Mouse (Mus musculus) heart, adult 2 months (tissue): ENCODE results near the gene Pclaf. TPM values are rescaled to one million over a fixed set of nuclear protein-coding genes. Genes with fewer than 3 reads are reported as not detected.

Experiments used
- DNase-seq, 2 experiments: peaks; one replicate each; pipeline ENCODE4 v3.0.0; 2021
- H3K27ac ChIP-seq: fragments of 200-600 bp; 2 replicates; pipeline ENCODE4 v1.8.1; 2022
- H3K27me3 ChIP-seq: fragments of 200-500 bp; 2 replicates; pipeline ENCODE4 v1.6.1; 2012; ENCODE audit warnings: mild to moderate bottlenecking, low read length, inconsistent platforms, mixed read lengths; ENCODE audit not compliant: control insufficient read depth, insufficient read depth
- H3K36me3 ChIP-seq: fragments of 200-500 bp; 2 replicates; pipeline ENCODE4 v1.6.1; 2012; ENCODE audit warnings: low read length, inconsistent platforms; ENCODE audit not compliant: control insufficient read depth, insufficient read depth
- H3K4me1 ChIP-seq: fragments of 200-500 bp; 2 replicates; pipeline ENCODE4 v1.6.1; 2011; ENCODE audit warnings: low read length; ENCODE audit not compliant: control insufficient read depth, insufficient read depth
- H3K4me3 ChIP-seq: fragments of 200-600 bp; 2 replicates; pipeline ENCODE4 v1.8.1; 2022
- H3K79me2 ChIP-seq: fragments of 200-500 bp; replicated peaks from 2 replicates; pipeline ENCODE4 v1.6.1; 2012; ENCODE audit warnings: mild to moderate bottlenecking, inconsistent platforms, low read length, moderate library complexity, mixed read lengths; ENCODE audit not compliant: control insufficient read depth, insufficient read depth
- H3K9ac ChIP-seq: fragments of 200-500 bp; 2 replicates; pipeline ENCODE4 v1.6.1; 2012; ENCODE audit warnings: low read depth, mild to moderate bottlenecking, control low read depth, inconsistent platforms, low read length, mixed read lengths
- CTCF ChIP-seq: fragments of 200-600 bp; IDR thresholded peaks from 2 replicates; pipeline ENCODE4 v1.8.1; 2022; ENCODE audit warnings: antibody characterized with exemption, mild to moderate bottlenecking, moderate library complexity
- EP300 ChIP-seq: fragments of 200-500 bp; IDR thresholded peaks from 2 replicates; pipeline ENCODE4 v1.6.1; 2011; ENCODE audit warnings: low read depth, low read length, control low read depth; ENCODE audit not compliant: insufficient read depth
- POLR2A ChIP-seq: fragments of 200-500 bp; IDR thresholded peaks from 2 replicates; pipeline ENCODE4 v1.6.1; 2011; ENCODE audit warnings: mild to moderate bottlenecking, low read depth, low read length, control low read depth; ENCODE audit not compliant: insufficient read depth
- WGBS: fragments of 180-500 bp; shearing (Covaris S2); methylation state at CpG from one replicate; pipeline ENCODE4 v1.1.7; 2018; 5-methylcytosine and 5-hydroxymethylcytosine counted together
- intact Hi-C: fragments of 180-260 bp; cut with DNase I; formaldehyde crosslinking; loops from one replicate; pipeline ENCODE4 v1.15.1; 2025
- polyA plus RNA-seq: library from polyadenylated mRNA; depleted of rRNA; stranded (reverse); fragments of >200 nt; gene quantifications from 2 replicates; pipeline ENCODE4 v1.2.3, GENCODE M21; 2012; rRNA removed
- total RNA-seq, 2 experiments: library from RNA; stranded (reverse); gene quantifications; 2 replicates each; pipeline ENCODE4 v1.2.3; 2021

Gene Pclaf
- total and polyA plus RNA-seq, 3 experiments, result 0.20 to 0.32 (median 0.26) TPM

DNA sequence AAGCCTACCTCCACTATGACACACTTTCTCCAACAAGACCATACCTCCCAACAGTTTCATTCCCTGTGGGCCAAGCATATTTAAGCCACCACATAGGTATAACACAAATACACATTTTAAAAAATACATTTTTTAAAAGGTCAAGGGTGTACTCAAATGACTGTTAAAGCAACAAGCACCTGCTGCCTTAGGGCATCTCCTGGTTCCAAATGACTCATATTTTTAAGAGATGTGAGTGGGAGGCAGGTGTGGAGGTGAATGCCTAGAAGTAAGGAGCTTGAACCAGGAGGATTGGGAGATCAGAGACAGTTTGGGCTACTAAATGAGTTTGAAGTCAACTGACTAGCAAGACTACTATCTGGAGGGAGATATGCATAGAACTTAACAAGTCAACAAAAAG, 39.8 kb downstream of the Pclaf start:
- H3K79me2 ChIP-seq, result peaks cover 2% of the 10 kb centered on the region; the same call in 1 of the 2 replicates
- no peak overlapping the region for H3K9ac ChIP-seq
- DNase-seq, result no peak
- H3K4me1 ChIP-seq, result no peaks in the 10 kb centered on the region
- H3K4me3 ChIP-seq, result no peak overlapping the region
- TF ChIP-seq EP300 (no peak), POLR2A (no peak), CTCF (no peak)
- no peaks in the 10 kb centered on the region; the same call in 1 of the 2 replicates for H3K36me3 ChIP-seq
- H3K27ac ChIP-seq, result no peak overlapping the region
- intact Hi-C loops, result no loop called here
- H3K27me3 ChIP-seq, result no peaks in the 10 kb centered on the region

DNA sequence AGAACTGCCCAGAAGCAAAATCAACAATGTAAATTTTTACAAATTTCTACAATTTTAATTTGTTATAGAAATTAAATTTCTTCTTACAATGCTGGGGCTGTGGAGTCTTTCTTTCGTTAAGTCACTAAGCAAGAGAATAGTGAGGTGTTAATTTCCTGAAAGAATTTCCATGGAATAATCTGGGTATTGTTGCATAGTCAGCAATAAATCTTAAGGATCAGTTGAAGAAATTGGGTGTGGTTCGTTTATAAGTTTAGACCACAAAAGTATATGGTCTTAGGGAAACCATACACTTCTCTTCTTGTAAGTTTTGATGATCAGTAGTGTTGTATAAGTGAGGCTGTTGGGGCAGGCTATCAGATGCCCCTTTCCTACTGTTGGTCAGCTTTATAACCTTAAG, 47.5 kb downstream of the Pclaf start:
- no peak for TF ChIP-seq CTCF
- no peak for TF ChIP-seq EP300
- TF ChIP-seq POLR2A, result no peak
- intact Hi-C loops, result no loop called here
- no peaks in the 10 kb centered on the region for H3K36me3 ChIP-seq
- WGBS, result 88% methylated on average over 2 of the region's 2 CpGs
- no peaks in the 10 kb centered on the region for H3K4me1 ChIP-seq
- no peak overlapping the region for H3K4me3 ChIP-seq
- H3K9ac ChIP-seq, result no peak overlapping the region
- peaks cover 2% of the 10 kb centered on the region; the same call in 1 of the 2 replicates for H3K79me2 ChIP-seq
- no peaks in the 10 kb centered on the region for H3K27me3 ChIP-seq
- DNase-seq, result no peak
- no peak overlapping the region for H3K27ac ChIP-seq

DNA sequence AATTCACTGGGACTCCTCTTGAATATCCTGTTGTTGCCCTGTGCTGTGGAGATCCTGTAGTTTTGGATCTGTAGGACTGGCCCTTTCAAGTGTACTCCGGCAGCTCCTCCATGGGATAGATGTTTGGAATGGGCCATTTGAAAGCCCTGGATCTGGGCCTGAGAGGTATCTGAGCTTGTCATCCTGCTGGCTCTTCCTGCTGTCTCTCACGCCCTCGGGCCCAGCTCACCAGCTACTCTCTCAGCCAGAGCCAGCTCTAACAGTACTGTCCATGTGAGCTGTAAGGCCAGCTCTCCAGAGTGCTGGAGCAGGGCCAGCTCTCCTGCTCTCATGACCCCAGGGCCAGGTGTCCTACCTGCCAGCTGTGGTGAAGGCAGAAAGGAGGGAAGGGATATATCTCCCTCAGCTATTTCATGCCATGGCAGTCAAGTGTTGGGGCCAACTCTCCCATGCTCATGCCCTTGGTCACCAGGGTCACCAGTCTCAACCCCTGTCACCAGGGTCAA, 61.1 kb downstream of the Pclaf start:
- no peaks in the 10 kb centered on the region for H3K27me3 ChIP-seq
- H3K4me3 ChIP-seq, result no peak overlapping the region
- H3K36me3 ChIP-seq, result no peaks in the 10 kb centered on the region
- H3K27ac ChIP-seq, result no peak overlapping the region
- intact Hi-C loops, result no loop called here
- H3K79me2 ChIP-seq, result no peaks in the 10 kb centered on the region
- H3K4me1 ChIP-seq, result no peaks in the 10 kb centered on the region
- no peak overlapping the region for H3K9ac ChIP-seq
- DNase-seq, result peak in 1 of 2 experiments; percentile 3
- 57% methylated on average over 3 of the region's 3 CpGs for WGBS
- TF ChIP-seq POLR2A (no peak), EP300 (no peak), CTCF (no peak)

Other genes starting within 250 kb of the Pclaf start
- gene Oaz2, start 222.2 kb upstream of the Pclaf start, total RNA-seq, result 100 to 1,000 TPM; 202 to 218 TPM
- gene Oaz2, start 222.2 kb upstream of the Pclaf start, polyA plus RNA-seq, result 154 and 242 TPM in 2 replicates
- 10 to 100 TPM; 23.7 to 25.5 TPM for gene Zfp609, start 62.7 kb upstream of the Pclaf start, total RNA-seq
- gene Zfp609, start 62.7 kb upstream of the Pclaf start, polyA plus RNA-seq, result 8.7 and 8.9 TPM in 2 replicates
- 10 to 100 TPM; 15.2 to 16.5 TPM for gene Trip4, start 18.6 kb downstream of the Pclaf start, total RNA-seq
- gene Trip4, start 18.6 kb downstream of the Pclaf start, polyA plus RNA-seq, result 5.9 and 8.1 TPM in 2 replicates
- gene Csnk1g1, start 18.7 kb downstream of the Pclaf start, total RNA-seq, result 10 to 100 TPM in 1 of 2 experiments, 1 to 10 TPM in 1; 8.8 to 10.8 TPM
- gene Csnk1g1, start 18.7 kb downstream of the Pclaf start, polyA plus RNA-seq, result 3.6 and 5.9 TPM in 2 replicates
- 100 to 1,000 TPM; 113 to 114 TPM for gene Ppib, start 170.0 kb downstream of the Pclaf start, total RNA-seq
- gene Ppib, start 170.0 kb downstream of the Pclaf start, polyA plus RNA-seq, result 89.9 and 102 TPM in 2 replicates
- under 1 TPM; 0.70 to 0.86 TPM for gene Snx22, start 179.5 kb downstream of the Pclaf start, total RNA-seq
- 0.70 and 0.73 TPM in 2 replicates for gene Snx22, start 179.5 kb downstream of the Pclaf start, polyA plus RNA-seq
- gene Snx1, start 236.3 kb downstream of the Pclaf start, total RNA-seq, result 10 to 100 TPM; 24.8 to 27.6 TPM
- 19.2 and 25.2 TPM in 2 replicates for gene Snx1, start 236.3 kb downstream of the Pclaf start, polyA plus RNA-seq
- 10 to 100 TPM; 59.7 to 68.1 TPM for gene Ciao2a, start 236.4 kb downstream of the Pclaf start, total RNA-seq
- gene Ciao2a, start 236.4 kb downstream of the Pclaf start, polyA plus RNA-seq, result 19.5 and 31.2 TPM in 2 replicates